Mouse (Mus musculus) ES-Bruce4 (cell line): ENCODE results near the gene Psmd3.

Experiments
- CTCF ChIP-seq: IDR thresholded peaks from one replicate; pipeline ENCODE4 v1.8.1; 2011; ENCODE audit warnings: low read depth, low read length
- POLR2A ChIP-seq: IDR thresholded peaks from one replicate; pipeline ENCODE4 v1.8.1; 2011; ENCODE audit warnings: low read length; ENCODE audit not compliant: insufficient read depth

GRCm38 (mm10) chr11:98688009-98688408 lies 5.7 kb downstream of the Psmd3 start:
- TF ChIP-seq CTCF (no peak), POLR2A (no peak)
